Mouse (Mus musculus): ENCODE data around the gene Ccdc97. TPM values are rescaled to one million over a fixed set of nuclear protein-coding genes. Genes with fewer than 3 reads are reported as not detected.

Gene Ccdc97
- polyA plus RNA-seq, 1 experiment from 2014 or later: 32.1 TPM

GRCm38 (mm10) chr7:25680514-25681258 is 38.2 kb downstream of the Ccdc97 start, which contains the start of gene B9d2:
TSS of gene B9d2 (plus strand) at chr7:25680780.
- Histone ChIP-seq H3K36me3 (ENCODE audit: control insufficient read depth, insufficient read depth, low read length) (no peaks in the 10 kb centered on the region), H3K27ac (ENCODE audit: low read depth, low read length) (peak within 1 kb of the TSS; percentile 83), H3K4me2 (peak within 1 kb of the TSS; percentile 60), H3K4me3 (ENCODE audit: low read depth, low read length) (peak within 1 kb of the TSS; percentile 49), H3K4me1 (ENCODE audit: control insufficient read depth, insufficient read depth, low read length) (0 out of 2 replicates have a peak, but pooled peaks cover 3% of the 10 kb centered on the region), H3K9me3 (ENCODE audit: control insufficient read depth, low read length) (no peaks in the 10 kb centered on the region), H3K27me3 (ENCODE audit: control insufficient read depth, insufficient read depth, low read length) (peaks cover under 1% of the 10 kb centered on the region; the same call in 1 of the 2 replicates), H3K9ac (ENCODE audit: low read length) (peak within 1 kb of the TSS; percentile 65)
- under 1% methylated on average over 46 of the region's 46 CpGs for WGBS
- ATAC-seq (ENCODE audit: low FRiP score) (peak; percentile 98), DNase-seq (ENCODE audit: low spot score, missing footprints) (peak; percentile 99)

- Histone ChIP-seq H3K4me1 (ENCODE audit: control insufficient read depth, insufficient read depth, low read length) (0 out of 2 replicates have a peak, but pooled peaks cover 3% of the 10 kb centered on the region), H3K9ac (ENCODE audit: low read length) (peak overlapping the region; percentile 65; the same call in 1 of the 2 replicates), H3K27ac (ENCODE audit: low read depth, low read length) (no peak overlapping the region), H3K4me3 (ENCODE audit: low read depth, low read length) (peak overlapping the region; percentile 49; the same call in 1 of the 2 replicates), H3K4me2 (peak overlapping the region; percentile 60), H3K27me3 (ENCODE audit: control insufficient read depth, insufficient read depth, low read length) (peaks cover 6% of the 10 kb centered on the region; the same call in 1 of the 2 replicates), H3K36me3 (ENCODE audit: control insufficient read depth, insufficient read depth, low read length) (no peaks in the 10 kb centered on the region), H3K9me3 (ENCODE audit: control insufficient read depth, low read length) (no peaks in the 10 kb centered on the region)
- no peak for DNase-seq (ENCODE audit: low spot score, missing footprints)
- ATAC-seq (ENCODE audit: low FRiP score): no peak
- WGBS: 12% methylated on average over 6 of the region's 6 CpGs
Observed at GRCm38 (mm10) chr7:25679971-25680370, 38.9 kb downstream of the Ccdc97 start.

DNA sequence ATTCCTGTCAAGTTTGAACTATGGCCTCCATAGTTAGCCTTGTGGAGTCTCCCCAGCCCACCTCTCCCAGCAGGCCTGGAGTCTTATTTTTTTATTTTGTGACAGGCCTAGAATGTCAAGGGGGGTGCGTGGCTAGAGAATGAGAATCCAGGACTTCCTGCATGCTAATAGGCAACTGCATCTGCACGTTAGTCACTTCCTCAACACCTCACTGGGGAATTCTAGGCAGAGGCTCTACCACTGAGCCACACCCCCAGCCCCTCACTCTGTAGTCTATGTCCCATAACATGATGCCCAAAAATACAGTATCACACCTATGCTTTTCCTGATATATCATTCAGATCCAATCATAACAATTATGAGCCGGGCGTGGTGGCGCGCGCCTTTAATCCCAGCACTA is 41.9 kb downstream of the Ccdc97 start:
- H3K4me3 ChIP-seq (ENCODE audit: low read depth, low read length): no peak overlapping the region
- WGBS: 93% methylated on average over 7 of the region's 7 CpGs
- no peak overlapping the region for H3K4me2 ChIP-seq
- no peak overlapping the region for H3K27ac ChIP-seq (ENCODE audit: low read depth, low read length)
- ATAC-seq (ENCODE audit: low FRiP score) (no peak), DNase-seq (ENCODE audit: low spot score, missing footprints) (peak; percentile 35)
- H3K27me3 ChIP-seq (ENCODE audit: control insufficient read depth, insufficient read depth, low read length): peaks cover 22% of the 10 kb centered on the region
- H3K9ac ChIP-seq (ENCODE audit: low read length): no peak overlapping the region
- H3K4me1 ChIP-seq (ENCODE audit: control insufficient read depth, insufficient read depth, low read length): 0 out of 2 replicates have a peak, but pooled peaks cover 6% of the 10 kb centered on the region
- no peaks in the 10 kb centered on the region for H3K36me3 ChIP-seq (ENCODE audit: control insufficient read depth, insufficient read depth, low read length)
- no peaks in the 10 kb centered on the region for H3K9me3 ChIP-seq (ENCODE audit: control insufficient read depth, low read length)

DNA sequence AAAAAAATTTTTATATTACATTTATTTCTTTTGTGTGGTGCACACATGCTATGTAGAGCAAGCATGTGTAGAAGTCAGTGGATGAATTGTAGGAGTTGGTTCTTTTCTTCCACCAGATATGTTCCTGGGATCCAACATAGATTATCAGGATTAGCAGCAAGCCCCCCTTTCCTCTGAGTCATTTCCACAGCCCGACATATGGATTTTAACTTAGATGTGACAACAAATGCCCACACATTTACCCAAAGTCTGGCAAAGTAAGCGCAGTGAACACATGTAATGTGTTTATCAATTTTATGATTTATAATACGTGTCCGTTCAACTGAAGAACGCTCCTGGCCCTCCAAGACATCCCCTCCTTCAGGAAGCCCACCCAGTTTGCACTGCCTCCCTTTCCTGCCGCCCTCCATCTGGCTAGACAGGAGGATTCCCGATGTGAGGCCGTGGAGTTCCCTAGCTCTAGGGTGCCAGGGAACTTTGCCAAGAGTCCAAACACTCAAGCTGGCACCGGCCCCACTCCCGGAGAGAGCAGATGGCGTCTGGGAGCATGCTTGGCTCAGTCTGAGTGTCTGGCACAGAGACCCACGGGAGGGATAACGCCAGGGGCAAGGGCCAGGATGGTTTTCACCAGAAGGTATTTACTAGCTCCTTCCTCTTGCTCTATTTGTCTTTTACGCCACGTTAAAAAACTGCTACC is 42.7 kb downstream of the Ccdc97 start:
- Histone ChIP-seq H3K9me3 (ENCODE audit: control insufficient read depth, low read length) (no peaks in the 10 kb centered on the region), H3K4me2 (no peak overlapping the region), H3K4me1 (ENCODE audit: control insufficient read depth, insufficient read depth, low read length) (0 out of 2 replicates have a peak, but pooled peaks cover 5% of the 10 kb centered on the region), H3K9ac (ENCODE audit: low read length) (no peak overlapping the region), H3K36me3 (ENCODE audit: control insufficient read depth, insufficient read depth, low read length) (no peaks in the 10 kb centered on the region), H3K4me3 (ENCODE audit: low read depth, low read length) (no peak overlapping the region), H3K27ac (ENCODE audit: low read depth, low read length) (no peak overlapping the region), H3K27me3 (ENCODE audit: control insufficient read depth, insufficient read depth, low read length) (peaks cover 22% of the 10 kb centered on the region)
- no peak for ATAC-seq (ENCODE audit: low FRiP score)
- 88% methylated on average over 15 of the region's 15 CpGs for WGBS
- peak; percentile 82 for DNase-seq (ENCODE audit: low spot score, missing footprints)

DNA sequence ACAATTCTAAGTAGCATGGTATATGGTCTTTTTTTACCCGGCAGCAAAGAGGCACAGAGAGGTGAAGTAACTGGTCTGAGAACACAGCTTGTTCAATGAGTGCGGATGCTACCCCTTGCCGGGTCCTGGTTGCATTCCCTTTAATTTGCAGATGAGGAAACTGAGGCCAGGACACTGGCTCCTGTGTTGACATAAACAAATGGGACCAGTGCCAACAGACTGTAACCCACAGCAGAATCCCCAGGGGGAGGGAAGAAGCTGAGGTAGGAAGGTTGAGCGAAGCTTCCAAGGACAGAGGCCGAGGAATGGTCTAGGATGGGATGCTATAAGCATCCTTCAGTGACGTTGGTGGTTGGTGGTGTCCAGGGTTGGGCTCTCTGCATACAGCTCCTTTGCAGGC is 43.5 kb downstream of the Ccdc97 start:
- Histone ChIP-seq H3K4me2 (no peak overlapping the region), H3K27me3 (ENCODE audit: control insufficient read depth, insufficient read depth, low read length) (peaks cover 22% of the 10 kb centered on the region), H3K36me3 (ENCODE audit: control insufficient read depth, insufficient read depth, low read length) (no peaks in the 10 kb centered on the region), H3K4me1 (ENCODE audit: control insufficient read depth, insufficient read depth, low read length) (0 out of 2 replicates have a peak, but pooled peaks cover 2% of the 10 kb centered on the region), H3K27ac (ENCODE audit: low read depth, low read length) (no peak overlapping the region), H3K9ac (ENCODE audit: low read length) (no peak overlapping the region), H3K4me3 (ENCODE audit: low read depth, low read length) (no peak overlapping the region), H3K9me3 (ENCODE audit: control insufficient read depth, low read length) (no peaks in the 10 kb centered on the region)
- 41% methylated on average over 6 of the region's 6 CpGs for WGBS
- DNase-seq (ENCODE audit: low spot score, missing footprints): peak; percentile 85
- no peak for ATAC-seq (ENCODE audit: low FRiP score)

DNA sequence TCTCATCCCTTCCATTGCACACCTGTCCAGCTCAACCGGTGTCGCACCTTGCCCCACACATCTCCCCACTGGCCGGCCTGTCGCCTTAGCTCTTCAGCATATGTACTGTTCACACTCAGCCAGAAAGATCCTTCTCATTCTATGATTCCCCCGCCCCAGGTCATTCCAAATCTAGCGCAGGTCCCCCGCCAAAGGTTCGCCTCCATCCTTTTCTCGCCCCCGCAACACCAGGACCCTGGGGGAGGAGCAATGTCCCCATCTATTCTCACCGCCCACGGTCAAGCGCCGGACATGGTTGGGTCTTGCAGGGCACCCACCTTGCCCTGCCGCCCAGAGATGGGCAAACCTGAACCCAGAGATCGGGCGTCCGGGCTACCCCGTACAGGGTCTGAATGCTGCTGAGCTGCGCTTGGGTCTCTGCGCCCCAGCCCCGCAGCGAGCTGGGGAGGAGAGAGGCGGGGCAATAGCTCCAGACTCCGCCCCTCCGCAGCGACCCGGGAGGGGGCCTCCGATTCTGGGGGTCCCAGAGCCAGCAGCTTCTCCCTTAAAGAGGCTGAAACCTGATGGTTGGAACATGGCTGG is 44.1 kb downstream of the Ccdc97 start, which contains the start of gene Tmem91:
TSS of gene Tmem91 (minus strand) at position 448 of the 582 bp plus-strand sequence.
- peaks cover 22% of the 10 kb centered on the region for H3K27me3 ChIP-seq (ENCODE audit: control insufficient read depth, insufficient read depth, low read length)
- no peaks in the 10 kb centered on the region for H3K9me3 ChIP-seq (ENCODE audit: control insufficient read depth, low read length)
- H3K4me2 ChIP-seq: peak within 1 kb of the TSS; percentile 39
- DNase-seq (ENCODE audit: low spot score, missing footprints) (peak; percentile 81), ATAC-seq (ENCODE audit: low FRiP score) (no peak)
- 0 out of 2 replicates have a peak, but pooled peaks cover 2% of the 10 kb centered on the region for H3K4me1 ChIP-seq (ENCODE audit: control insufficient read depth, insufficient read depth, low read length)
- no peak within 1 kb of the TSS for H3K9ac ChIP-seq (ENCODE audit: low read length)
- H3K4me3 ChIP-seq (ENCODE audit: low read depth, low read length): peak within 1 kb of the TSS; percentile 14
- H3K27ac ChIP-seq (ENCODE audit: low read depth, low read length): no peak within 1 kb of the TSS
- WGBS: 3% methylated on average over 29 of the region's 29 CpGs
- no peaks in the 10 kb centered on the region for H3K36me3 ChIP-seq (ENCODE audit: control insufficient read depth, insufficient read depth, low read length)

DNA sequence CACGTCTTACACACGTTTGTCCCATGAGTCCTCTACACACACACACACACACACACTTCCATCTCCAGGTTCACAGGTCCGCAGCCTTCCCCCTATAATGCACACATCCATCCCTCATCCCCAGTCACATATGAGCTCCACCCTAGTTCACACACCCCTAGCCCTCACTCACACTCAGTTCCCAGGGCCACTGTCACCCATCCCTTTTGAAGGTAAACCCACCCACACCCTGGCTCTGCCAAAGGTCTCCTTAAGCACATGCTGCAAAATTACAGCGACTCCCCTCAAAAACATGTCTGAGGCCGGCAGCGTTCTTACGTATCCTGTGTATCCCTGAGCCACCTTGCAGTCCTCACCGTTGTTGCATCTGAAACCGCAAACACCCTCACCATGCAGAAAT is 44.6 kb downstream of the Ccdc97 start:
- peaks cover 22% of the 10 kb centered on the region for H3K27me3 ChIP-seq (ENCODE audit: control insufficient read depth, insufficient read depth, low read length)
- WGBS: 26% methylated on average over 9 of the region's 9 CpGs
- H3K9ac ChIP-seq (ENCODE audit: low read length): no peak overlapping the region
- no peak overlapping the region for H3K4me3 ChIP-seq (ENCODE audit: low read depth, low read length)
- H3K27ac ChIP-seq (ENCODE audit: low read depth, low read length): no peak overlapping the region
- 0 out of 2 replicates have a peak, but pooled peaks cover 2% of the 10 kb centered on the region for H3K4me1 ChIP-seq (ENCODE audit: control insufficient read depth, insufficient read depth, low read length)
- no peaks in the 10 kb centered on the region for H3K9me3 ChIP-seq (ENCODE audit: control insufficient read depth, low read length)
- ATAC-seq (ENCODE audit: low FRiP score): no peak
- no peak overlapping the region for H3K4me2 ChIP-seq
- peak; percentile 84 for DNase-seq (ENCODE audit: low spot score, missing footprints)
- H3K36me3 ChIP-seq (ENCODE audit: control insufficient read depth, insufficient read depth, low read length): no peaks in the 10 kb centered on the region

DNA sequence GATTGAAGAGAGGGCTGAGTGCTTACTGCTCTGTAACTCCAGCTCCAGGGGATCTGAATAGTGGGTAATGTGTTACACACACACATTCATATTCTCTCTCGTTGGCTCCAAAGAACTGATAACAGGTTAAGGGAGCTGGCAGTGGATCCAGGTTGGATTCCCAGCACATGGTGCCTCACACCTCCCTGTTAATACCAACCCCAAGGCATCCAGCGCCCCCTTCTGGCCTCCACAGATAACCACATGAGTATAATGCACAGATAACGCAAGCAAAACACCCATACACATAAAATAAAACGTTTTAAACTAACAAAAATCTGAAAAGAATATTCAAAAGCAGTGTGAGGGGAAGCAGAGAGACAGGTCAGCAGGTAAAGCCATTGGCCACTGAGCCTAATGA is 46.4 kb downstream of the Ccdc97 start:
- H3K36me3 ChIP-seq (ENCODE audit: control insufficient read depth, insufficient read depth, low read length): no peaks in the 10 kb centered on the region
- WGBS: 54% methylated on average over 4 of the region's 4 CpGs
- ATAC-seq (ENCODE audit: low FRiP score) (no peak), DNase-seq (ENCODE audit: low spot score, missing footprints) (peak; percentile 69)
- no peaks in the 10 kb centered on the region for H3K9me3 ChIP-seq (ENCODE audit: control insufficient read depth, low read length)
- peaks cover 22% of the 10 kb centered on the region for H3K27me3 ChIP-seq (ENCODE audit: control insufficient read depth, insufficient read depth, low read length)
- H3K27ac ChIP-seq (ENCODE audit: low read depth, low read length): no peak overlapping the region
- H3K4me2 ChIP-seq: no peak overlapping the region
- H3K9ac ChIP-seq (ENCODE audit: low read length): no peak overlapping the region
- H3K4me1 ChIP-seq (ENCODE audit: control insufficient read depth, insufficient read depth, low read length): 0 out of 2 replicates have a peak, but pooled peaks cover 2% of the 10 kb centered on the region
- no peak overlapping the region for H3K4me3 ChIP-seq (ENCODE audit: low read depth, low read length)

Measured in midbrain, embryonic 11.5 days (tissue).